In the genomic region with DNA sequence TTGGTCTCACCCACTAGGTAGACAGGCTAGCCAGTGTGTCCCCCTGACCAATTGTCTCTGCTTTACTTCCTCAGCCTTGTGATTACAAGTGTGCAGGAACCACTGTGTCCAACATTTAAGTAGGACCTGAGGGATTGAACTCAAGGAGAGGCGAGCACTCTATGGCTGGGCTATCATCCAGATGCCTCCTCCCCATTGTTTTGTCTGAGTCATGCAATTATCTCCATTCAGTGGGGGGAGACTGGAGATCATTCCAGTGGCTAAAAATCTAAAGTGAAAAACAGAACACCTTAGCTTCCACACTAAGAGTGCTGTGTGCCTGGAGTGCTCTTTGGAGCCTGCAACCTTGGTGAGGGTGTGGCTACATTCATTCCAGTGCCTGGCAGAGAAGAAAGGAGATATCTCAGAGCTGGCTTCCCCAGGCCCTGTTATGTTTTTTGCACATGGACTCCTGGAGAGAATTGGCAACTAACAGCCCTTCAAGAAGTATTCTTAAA, we compare ENCODE assay signal across 17 mouse cellular contexts.
DNase-seq lines count a peak whose midpoint lies in the region; ATAC-seq lines count a peak whose summit lies in the region.
"Had no signal": no experiment of that assay in that cellular context is flagged by ENCODE, and none has a peak within 500 bp of the region (broad histone marks: within the 10 kb centered on the region; RNA-seq: fewer than 3 reads in every experiment).

No protein-coding gene starts in this region.

- DNase-seq in cerebellum, postnatal 25 days: peak; percentile 29 to 43
- no peak for DNase-seq in cerebellum, adult 8-10 months
- no peak for DNase-seq in neural tube, embryonic 10.5 days (ENCODE audit: extremely low spot score, low spot score)
- no peak for DNase-seq in embryonic facial prominence, embryonic 10.5 days (ENCODE audit: low spot score)
- no peak for DNase-seq in ovary, adult 18-20 months (ENCODE audit: low spot score)
- DNase-seq in natural killer cell, adult 2 months (ENCODE audit: low spot score in 2 of 2): no peak
- DNase-seq: gastrocnemius, adult 2 months; kidney, postnatal 14 days; liver, embryonic 13.5 days; lung, postnatal 14 days; right cerebral cortex, postnatal 25 days; thymus, adult 18-20 months had no signal

- peaks cover 7% of the 10 kb centered on the region; the same call in 1 of the 2 replicates for H3K27me3 ChIP-seq in neural tube, embryonic 13.5 days
- H3K27me3 ChIP-seq in hindbrain, embryonic 15.5 days: no peaks in the 10 kb centered on the region
- H3K27me3 ChIP-seq in embryonic facial prominence, embryonic 10.5 days (replicated peaks; ENCODE audit: low read depth, poor library complexity, severe bottlenecking): no peaks in the 10 kb centered on the region
- H3K27me3 ChIP-seq: liver, embryonic 13.5 days had no signal

- no peak overlapping the region for H3K4me3 ChIP-seq in neural tube, embryonic 13.5 days
- H3K4me3 ChIP-seq in hindbrain, embryonic 15.5 days: no peak overlapping the region
- H3K4me3 ChIP-seq in embryonic facial prominence, embryonic 10.5 days: no peak overlapping the region
- H3K4me3 ChIP-seq: erythroblast, embryonic 14.5 days; gastrocnemius, adult 2 months; limb, embryonic 10.5 days; liver, embryonic 13.5 days had no signal

- no peak overlapping the region for H3K9ac ChIP-seq in neural tube, embryonic 13.5 days
- H3K9ac ChIP-seq in hindbrain, embryonic 15.5 days: no peak overlapping the region
- H3K9ac ChIP-seq: liver, embryonic 13.5 days had no signal

- no peaks in the 10 kb centered on the region for H3K36me3 ChIP-seq in neural tube, embryonic 13.5 days
- no peaks in the 10 kb centered on the region for H3K36me3 ChIP-seq in hindbrain, embryonic 15.5 days
- no peaks in the 10 kb centered on the region for H3K36me3 ChIP-seq in embryonic facial prominence, embryonic 10.5 days (replicated peaks)
- H3K36me3 ChIP-seq: limb, embryonic 10.5 days; liver, embryonic 13.5 days had no signal

- peak; percentile 41 for ATAC-seq in neural tube, embryonic 13.5 days (ENCODE audit: low read depth)
- peak; percentile 20; the same call in 1 of the 2 replicates for ATAC-seq in hindbrain, embryonic 15.5 days (ENCODE audit: low FRiP score, low read depth)
- ATAC-seq: intestine, postnatal 0 days had no signal

- no peaks in the 10 kb centered on the region for H3K9me3 ChIP-seq in neural tube, embryonic 13.5 days
- no peaks in the 10 kb centered on the region for H3K9me3 ChIP-seq in hindbrain, embryonic 15.5 days
- H3K9me3 ChIP-seq in embryonic facial prominence, embryonic 10.5 days: no peaks in the 10 kb centered on the region
- H3K9me3 ChIP-seq: limb, embryonic 10.5 days; liver, embryonic 13.5 days had no signal

- WGBS in neural tube, embryonic 13.5 days: 44% methylated on average over 1 of the region's 1 CpGs
- 50% methylated on average over 1 of the region's 1 CpGs for WGBS in hindbrain, embryonic 15.5 days
- WGBS in embryonic facial prominence, embryonic 10.5 days: 57% methylated on average over 1 of the region's 1 CpGs

- H3K27ac ChIP-seq in neural tube, embryonic 13.5 days (replicated peaks): peak overlapping the region; percentile 79
- H3K27ac ChIP-seq in hindbrain, embryonic 15.5 days (replicated peaks): peak overlapping the region; percentile 75
- no peak overlapping the region for H3K27ac ChIP-seq in embryonic facial prominence, embryonic 10.5 days (replicated peaks)
- H3K27ac ChIP-seq: gastrocnemius, adult 2 months; limb, embryonic 10.5 days; liver, embryonic 13.5 days had no signal

- H3K4me2 ChIP-seq in neural tube, embryonic 13.5 days: no peak overlapping the region
- H3K4me2 ChIP-seq in hindbrain, embryonic 15.5 days: no peak overlapping the region
- H3K4me2 ChIP-seq: liver, embryonic 13.5 days had no signal

- peaks cover 16% of the 10 kb centered on the region for H3K4me1 ChIP-seq in neural tube, embryonic 13.5 days (replicated peaks)
- H3K4me1 ChIP-seq in hindbrain, embryonic 15.5 days (replicated peaks): peaks cover 29% of the 10 kb centered on the region
- 0 out of 2 replicates have a peak, but pooled peaks cover 3% of the 10 kb centered on the region for H3K4me1 ChIP-seq in embryonic facial prominence, embryonic 10.5 days
- H3K4me1 ChIP-seq: limb, embryonic 10.5 days; liver, embryonic 13.5 days had no signal

Comparison
In these comparisons a context has a peak if more than half of its experiments do, and no peak if none do; other contexts are left out.
1. DNase-seq: peak in cerebellum, postnatal 25 days (2 of 2); none in cerebellum, adult 8-10 months (single experiment), neural tube, embryonic 10.5 days (single experiment), embryonic facial prominence, embryonic 10.5 days (single experiment), ovary, adult 18-20 months (single experiment) and natural killer cell, adult 2 months (0 of 2).